Mouse (Mus musculus): ENCODE results near the gene Stk32b. TPM values are rescaled to one million over a fixed set of nuclear protein-coding genes. Genes with fewer than 3 reads are reported as not detected.

Gene Stk32b
- polyA plus RNA-seq, 1 experiment from 2014 or later, result 0.75 TPM

GRCm38 (mm10) chr5:37657741-37658140 lies 59.2 kb downstream of the Stk32b start:
- 78% methylated on average over 6 of the region's 6 CpGs for WGBS
- no peak overlapping the region for H3K4me3 ChIP-seq
- H3K27ac ChIP-seq (ENCODE audit: poor library complexity, severe bottlenecking), result no peak overlapping the region
- H3K9ac ChIP-seq, result no peak overlapping the region
- H3K9me3 ChIP-seq (replicated peaks), result no peaks in the 10 kb centered on the region
- H3K36me3 ChIP-seq, result no peaks in the 10 kb centered on the region
- no peaks in the 10 kb centered on the region for H3K4me1 ChIP-seq (replicated peaks)
- H3K4me2 ChIP-seq, result no peak overlapping the region
- no peaks in the 10 kb centered on the region for H3K27me3 ChIP-seq (replicated peaks)
- ATAC-seq (ENCODE audit: insufficient number of reproducible peaks, low FRiP score), result no peak

- H3K9ac ChIP-seq, result no peak overlapping the region
- H3K4me1 ChIP-seq (replicated peaks), result no peaks in the 10 kb centered on the region
- no peak overlapping the region for H3K4me2 ChIP-seq
- H3K9me3 ChIP-seq (replicated peaks), result no peaks in the 10 kb centered on the region
- H3K36me3 ChIP-seq, result no peaks in the 10 kb centered on the region
- H3K4me3 ChIP-seq, result no peak overlapping the region
- WGBS, result 72% methylated on average over 5 of the region's 5 CpGs
- ATAC-seq (ENCODE audit: insufficient number of reproducible peaks, low FRiP score), result no peak
- H3K27me3 ChIP-seq (replicated peaks), result no peaks in the 10 kb centered on the region
- H3K27ac ChIP-seq (ENCODE audit: poor library complexity, severe bottlenecking), result no peak overlapping the region
These were observed 61.8 kb downstream of the Stk32b start for GRCm38 (mm10) chr5:37655208-37655607.

- ATAC-seq (ENCODE audit: insufficient number of reproducible peaks, low FRiP score), result no peak
- H3K4me2 ChIP-seq, result no peak overlapping the region
- no peak overlapping the region for H3K4me3 ChIP-seq
- no peaks in the 10 kb centered on the region for H3K4me1 ChIP-seq (replicated peaks)
- no peak overlapping the region for H3K9ac ChIP-seq
- no peaks in the 10 kb centered on the region for H3K27me3 ChIP-seq (replicated peaks)
- no peak overlapping the region for H3K27ac ChIP-seq (ENCODE audit: poor library complexity, severe bottlenecking)
- no peaks in the 10 kb centered on the region for H3K36me3 ChIP-seq
- H3K9me3 ChIP-seq (replicated peaks), result peaks cover 5% of the 10 kb centered on the region; the same call in 1 of the 2 replicates
- 71% methylated on average over 10 of the region's 10 CpGs for WGBS
These were observed 66.2 kb downstream of the Stk32b start for GRCm38 (mm10) chr5:37650681-37651211.

GRCm38 (mm10) chr5:37650089-37650601 lies 66.8 kb downstream of the Stk32b start:
- H3K4me1 ChIP-seq (replicated peaks), result no peaks in the 10 kb centered on the region
- no peaks in the 10 kb centered on the region for H3K36me3 ChIP-seq
- no peak for ATAC-seq (ENCODE audit: insufficient number of reproducible peaks, low FRiP score)
- H3K4me2 ChIP-seq, result no peak overlapping the region
- 57% methylated on average over 1 of the region's 1 CpGs for WGBS
- H3K4me3 ChIP-seq, result no peak overlapping the region
- H3K27ac ChIP-seq (ENCODE audit: poor library complexity, severe bottlenecking), result no peak overlapping the region
- H3K27me3 ChIP-seq (replicated peaks), result no peaks in the 10 kb centered on the region
- no peak overlapping the region for H3K9ac ChIP-seq
- peaks cover 5% of the 10 kb centered on the region; the same call in 1 of the 2 replicates for H3K9me3 ChIP-seq (replicated peaks)

GRCm38 (mm10) chr5:37644082-37644481 lies 72.9 kb downstream of the Stk32b start:
- WGBS, result 85% methylated on average over 7 of the region's 7 CpGs

GRCm38 (mm10) chr5:37642486-37642885 lies 74.5 kb downstream of the Stk32b start:
- ATAC-seq (ENCODE audit: insufficient number of reproducible peaks, low FRiP score), result no peak

More at GRCm38 (mm10) chr5:37644082-37644481, 72.9 kb downstream of the Stk32b start:
- Histone ChIP-seq H3K27me3 (replicated peaks) (no peaks in the 10 kb centered on the region), H3K4me2 (no peak overlapping the region), H3K9me3 (replicated peaks) (peaks cover 9% of the 10 kb centered on the region; the same call in 1 of the 2 replicates), H3K36me3 (no peaks in the 10 kb centered on the region), H3K4me1 (replicated peaks) (no peaks in the 10 kb centered on the region), H3K9ac (no peak overlapping the region), H3K4me3 (no peak overlapping the region), H3K27ac (ENCODE audit: poor library complexity, severe bottlenecking) (no peak overlapping the region)
- ATAC-seq (ENCODE audit: insufficient number of reproducible peaks, low FRiP score), result no peak

GRCm38 (mm10) chr5:37634791-37635190 lies 82.2 kb downstream of the Stk32b start:
- Histone ChIP-seq H3K36me3 (no peaks in the 10 kb centered on the region), H3K4me3 (no peak overlapping the region), H3K27ac (ENCODE audit: poor library complexity, severe bottlenecking) (no peak overlapping the region), H3K9me3 (replicated peaks) (peaks cover 5% of the 10 kb centered on the region; the same call in 1 of the 2 replicates), H3K9ac (no peak overlapping the region), H3K27me3 (replicated peaks) (no peaks in the 10 kb centered on the region), H3K4me2 (no peak overlapping the region), H3K4me1 (replicated peaks) (no peaks in the 10 kb centered on the region)
- 67% methylated on average over 2 of the region's 2 CpGs for WGBS
- ATAC-seq (ENCODE audit: insufficient number of reproducible peaks, low FRiP score), result no peak

More at GRCm38 (mm10) chr5:37642486-37642885, 74.5 kb downstream of the Stk32b start:
- Histone ChIP-seq H3K36me3 (no peaks in the 10 kb centered on the region), H3K27me3 (replicated peaks) (no peaks in the 10 kb centered on the region), H3K4me1 (replicated peaks) (no peaks in the 10 kb centered on the region), H3K4me3 (no peak overlapping the region), H3K4me2 (no peak overlapping the region), H3K9me3 (replicated peaks) (0 out of 2 replicates have a peak, but pooled peaks cover 4% of the 10 kb centered on the region), H3K9ac (no peak overlapping the region), H3K27ac (ENCODE audit: poor library complexity, severe bottlenecking) (no peak overlapping the region)
- WGBS, result 83% methylated on average over 7 of the region's 7 CpGs

GRCm38 (mm10) chr5:37627437-37628163 lies 89.4 kb downstream of the Stk32b start:
- no peak overlapping the region for H3K4me2 ChIP-seq
- H3K27me3 ChIP-seq (replicated peaks), result no peaks in the 10 kb centered on the region
- H3K4me3 ChIP-seq, result no peak overlapping the region
- no peak overlapping the region for H3K9ac ChIP-seq
- WGBS, result 85% methylated on average over 8 of the region's 8 CpGs
- H3K36me3 ChIP-seq, result no peaks in the 10 kb centered on the region
- no peaks in the 10 kb centered on the region for H3K4me1 ChIP-seq (replicated peaks)
- ATAC-seq (ENCODE audit: insufficient number of reproducible peaks, low FRiP score), result no peak
- peaks cover 12% of the 10 kb centered on the region; the same call in 1 of the 2 replicates for H3K9me3 ChIP-seq (replicated peaks)
- no peak overlapping the region for H3K27ac ChIP-seq (ENCODE audit: poor library complexity, severe bottlenecking)

GRCm38 (mm10) chr5:37611874-37612273 lies 105.1 kb downstream of the Stk32b start:
- peaks cover 3% of the 10 kb centered on the region; the same call in 1 of the 2 replicates for H3K9me3 ChIP-seq (replicated peaks)
- no peak overlapping the region for H3K4me3 ChIP-seq
- H3K27me3 ChIP-seq (replicated peaks), result no peaks in the 10 kb centered on the region
- 71% methylated on average over 1 of the region's 1 CpGs for WGBS
- H3K27ac ChIP-seq (ENCODE audit: poor library complexity, severe bottlenecking), result no peak overlapping the region
- H3K4me2 ChIP-seq, result no peak overlapping the region
- no peaks in the 10 kb centered on the region for H3K36me3 ChIP-seq
- no peaks in the 10 kb centered on the region for H3K4me1 ChIP-seq (replicated peaks)
- H3K9ac ChIP-seq, result no peak overlapping the region
- no peak for ATAC-seq (ENCODE audit: insufficient number of reproducible peaks, low FRiP score)

GRCm38 (mm10) chr5:37599566-37599965 lies 117.4 kb downstream of the Stk32b start:
- ATAC-seq (ENCODE audit: insufficient number of reproducible peaks, low FRiP score), result no peak
- WGBS, result 71% methylated on average over 1 of the region's 1 CpGs
- H3K36me3 ChIP-seq, result no peaks in the 10 kb centered on the region

GRCm38 (mm10) chr5:37598271-37598670 lies 118.7 kb downstream of the Stk32b start:
- Histone ChIP-seq H3K27me3 (replicated peaks) (no peaks in the 10 kb centered on the region), H3K4me1 (replicated peaks) (no peaks in the 10 kb centered on the region), H3K9me3 (replicated peaks) (peaks cover 8% of the 10 kb centered on the region), H3K4me2 (no peak overlapping the region), H3K27ac (ENCODE audit: poor library complexity, severe bottlenecking) (no peak overlapping the region), H3K36me3 (no peaks in the 10 kb centered on the region), H3K9ac (no peak overlapping the region), H3K4me3 (no peak overlapping the region)
- 80% methylated on average over 4 of the region's 4 CpGs for WGBS
- ATAC-seq (ENCODE audit: insufficient number of reproducible peaks, low FRiP score), result no peak

More at GRCm38 (mm10) chr5:37599566-37599965, 117.4 kb downstream of the Stk32b start:
- no peak overlapping the region for H3K4me3 ChIP-seq
- H3K9ac ChIP-seq, result no peak overlapping the region
- no peaks in the 10 kb centered on the region for H3K4me1 ChIP-seq (replicated peaks)
- H3K9me3 ChIP-seq (replicated peaks), result peaks cover 8% of the 10 kb centered on the region
- no peaks in the 10 kb centered on the region for H3K27me3 ChIP-seq (replicated peaks)
- no peak overlapping the region for H3K4me2 ChIP-seq
- no peak overlapping the region for H3K27ac ChIP-seq (ENCODE audit: poor library complexity, severe bottlenecking)

Measured in heart, embryonic 12.5 days (tissue).